ENCODE assay signal across 10 mouse cellular contexts in the genomic region with DNA sequence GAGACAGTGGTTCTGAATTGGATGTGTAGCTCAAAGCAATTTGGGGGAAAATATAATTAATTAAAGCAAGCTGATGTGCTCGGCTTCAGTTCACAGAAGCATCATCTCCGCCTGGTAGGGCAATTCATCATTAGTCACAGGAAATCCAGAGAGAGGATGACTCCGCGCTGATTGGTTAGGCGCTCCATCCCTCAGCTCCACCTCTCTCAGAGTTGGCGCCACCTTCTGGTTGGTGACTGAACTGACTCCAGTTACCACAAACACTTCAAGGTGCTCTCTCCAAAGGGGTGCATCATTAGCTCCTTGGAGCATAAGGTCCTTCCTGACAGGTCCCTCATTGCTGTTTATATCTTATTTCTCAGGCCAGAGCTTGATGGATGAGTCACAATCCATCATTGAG. TPM values are rescaled to one million over a fixed set of nuclear protein-coding genes. Genes with fewer than 3 reads are reported as not detected.
DNase-seq lines count a peak whose midpoint lies in the region; ATAC-seq lines count a peak whose summit lies in the region.
"Had no signal": no experiment of that assay in that cellular context is flagged by ENCODE, and none has a peak within 500 bp of the region (broad histone marks: within the 10 kb centered on the region; RNA-seq: fewer than 3 reads in every experiment).

No protein-coding gene starts in this region.

- DNase-seq in embryo, embryonic 10 days (ENCODE audit: low spot score): peak; percentile 39
- no peak for DNase-seq in embryo, embryonic 9.5 days (ENCODE audit: extremely low spot score)
- peak; percentile 13 for DNase-seq in brain, adult 2 months (ENCODE audit: low read depth, low spot score)
- peak; percentile 85 for DNase-seq in thymus, postnatal 25 days
- no peak for DNase-seq in frontal cortex, postnatal 25 days (ENCODE audit: low spot score in 2 of 2)

- ATAC-seq in CD4-positive, CD25-positive, alpha-beta regulatory T cell, adult 4 months: peak; percentile 99
- peak; percentile 83 to 89 for ATAC-seq in hematopoietic stem cell, adult 5-6 weeks (replicated peaks in 1 of 2; ENCODE audit: insufficient read depth in 1 of 2, low FRiP score in 2 of 2, low TSS enrichment in 1 of 2, low read depth in 1 of 2, poor library complexity in 2 of 2, severe bottlenecking in 2 of 2)
- peak; percentile 98 for ATAC-seq in megakaryocyte-erythroid progenitor cell, adult 5-6 weeks (replicated peaks; ENCODE audit: low FRiP score, low TSS enrichment, poor library complexity, severe bottlenecking)

RNA-seq across cellular contexts. Expression of a gene that starts 25.6 kb away (rescaled TPM):
- polyA plus RNA-seq in CD4-positive, CD25-positive, alpha-beta regulatory T cell, adult 4 months (2017; shearing (Covaris generic)): not detected
- not detected in 2 replicates for total RNA-seq in hematopoietic stem cell, adult 5-6 weeks (2017)
- total RNA-seq in megakaryocyte-erythroid progenitor cell, adult 5-6 weeks (2014; fragmentation: Nextera tagmentation): not detected in 2 replicates
- not detected in 2 replicates for total RNA-seq in megakaryocyte-erythroid progenitor cell, adult 5-6 weeks (2017)
- polyA plus RNA-seq: heart, embryonic 13.5 days had no signal

RNA-seq across cellular contexts. Expression of a gene that starts 28.7 kb away (rescaled TPM):
- 10 to 100 TPM; 18.8 to 20.0 TPM for polyA plus RNA-seq in CD4-positive, CD25-positive, alpha-beta regulatory T cell, adult 4 months (2017; shearing (Covaris generic))
- 30.1 and 32.7 TPM in 2 replicates for total RNA-seq in hematopoietic stem cell, adult 5-6 weeks (2017)
- 3.8 and 12.4 TPM in 2 replicates for total RNA-seq in megakaryocyte-erythroid progenitor cell, adult 5-6 weeks (2014; fragmentation: Nextera tagmentation)
- total RNA-seq in megakaryocyte-erythroid progenitor cell, adult 5-6 weeks (2017): 0.70 and 4.2 TPM in 2 replicates
- polyA plus RNA-seq: neural tube, embryonic 13.5 days had no signal

Comparison
In these comparisons a context has a peak if more than half of its experiments do, and no peak if none do; other contexts are left out.
1. DNase-seq: peak in embryo, embryonic 10 days (single experiment), brain, adult 2 months (single experiment) and thymus, postnatal 25 days (single experiment); none in embryo, embryonic 9.5 days (single experiment) and frontal cortex, postnatal 25 days (0 of 2).
2. Peak in every context shown above with its lines, with median percentiles within 50 percentile points of each other: ATAC-seq.